Mouse (Mus musculus) testis, adult 2 months (tissue): ENCODE data around the gene Pip5k1b. TPM values are rescaled to one million over a fixed set of nuclear protein-coding genes. Genes with fewer than 3 reads are reported as not detected.

Source experiments
- H3K27ac ChIP-seq: fragments of 200-500 bp; 2 replicates; pipeline ENCODE4 v1.5.1; 2012; ENCODE audit warnings: low read depth, low read length; ENCODE audit not compliant: control insufficient read depth, insufficient read depth
- H3K27me3 ChIP-seq: fragments of 200-500 bp; 2 replicates; pipeline ENCODE4 v1.6.1; 2012; ENCODE audit warnings: mild to moderate bottlenecking, low read length, moderate library complexity; ENCODE audit not compliant: control insufficient read depth, insufficient read depth
- H3K36me3 ChIP-seq: fragments of 200-500 bp; 2 replicates; pipeline ENCODE4 v1.6.1; 2012; ENCODE audit warnings: mild to moderate bottlenecking, low read length; ENCODE audit not compliant: control insufficient read depth, insufficient read depth
- H3K4me1 ChIP-seq: fragments of 200-500 bp; 2 replicates; pipeline ENCODE4 v1.6.1; 2012; ENCODE audit warnings: low read length; ENCODE audit not compliant: control insufficient read depth, insufficient read depth
- H3K4me3 ChIP-seq: fragments of 200-500 bp; 2 replicates; pipeline ENCODE4 v1.5.1; 2012; ENCODE audit warnings: low read depth, mild to moderate bottlenecking, low read length, moderate library complexity, mixed read lengths; ENCODE audit not compliant: control insufficient read depth
- CTCF ChIP-seq: fragments of 200-500 bp; IDR thresholded peaks from 2 replicates; pipeline ENCODE4 v1.5.1; 2012; ENCODE audit warnings: low read depth, mild to moderate bottlenecking, inconsistent platforms, low read length, moderate library complexity; ENCODE audit not compliant: control insufficient read depth, insufficient read depth, insufficient replicate concordance
- POLR2A ChIP-seq: fragments of 200-500 bp; IDR thresholded peaks from 2 replicates; pipeline ENCODE4 v1.6.1; 2012; ENCODE audit warnings: low read depth, mild to moderate bottlenecking, inconsistent platforms, low read length, moderate library complexity; ENCODE audit not compliant: control insufficient read depth
- polyA plus RNA-seq: library from polyadenylated mRNA; depleted of rRNA; stranded (reverse); fragments of >200 nt; gene quantifications from 2 replicates; pipeline ENCODE4 v1.2.3, GENCODE M21; 2012

The Pip5k1b gene
- polyA plus RNA-seq, 1 experiment, result 6.1 TPM

DNA sequence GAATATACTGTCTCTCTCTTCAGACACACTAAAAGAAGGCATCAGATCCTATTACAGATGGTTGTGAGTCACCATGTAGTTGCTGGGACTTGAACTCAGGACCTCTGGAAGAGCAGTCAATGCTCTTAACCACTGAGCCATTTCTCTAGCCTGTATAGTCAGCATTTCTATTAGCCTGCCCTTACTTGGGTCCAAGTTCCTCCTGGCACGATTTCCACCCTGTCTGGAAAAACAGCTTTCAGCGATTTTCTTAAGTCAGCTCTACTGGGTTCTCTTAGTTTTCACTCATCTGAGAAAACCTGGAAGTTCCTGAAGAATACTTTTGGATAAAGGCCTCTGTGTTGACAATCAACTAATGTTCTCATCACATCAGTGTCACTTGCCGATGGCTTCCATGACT, 56.4 kb downstream of the Pip5k1b start:
- no peaks in the 10 kb centered on the region for H3K27me3 ChIP-seq
- H3K36me3 ChIP-seq, result no peaks in the 10 kb centered on the region

DNA sequence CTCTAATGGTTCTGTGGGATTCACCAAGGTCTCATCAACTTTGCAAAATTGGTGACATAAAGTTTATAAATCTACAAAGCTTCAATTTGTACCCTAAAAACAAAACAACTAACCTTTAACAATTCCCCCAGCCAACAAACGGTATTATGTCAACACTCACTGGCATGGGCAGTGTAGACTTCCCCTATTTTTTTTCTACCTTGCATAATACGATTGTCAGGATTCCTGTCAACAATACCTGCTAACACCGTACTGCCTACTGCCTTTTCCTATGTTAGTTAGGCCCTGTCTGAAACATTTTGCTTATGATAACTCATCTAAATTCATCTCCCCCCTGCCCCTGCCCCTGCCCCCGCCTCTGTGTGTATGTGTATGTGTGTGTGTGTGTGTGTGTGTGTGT, 61.8 kb downstream of the Pip5k1b start:
- TF ChIP-seq POLR2A (no peak), CTCF (no peak)
- no peak overlapping the region for H3K4me3 ChIP-seq
- H3K27ac ChIP-seq, result no peak overlapping the region
- H3K27me3 ChIP-seq, result no peaks in the 10 kb centered on the region
- no peaks in the 10 kb centered on the region for H3K4me1 ChIP-seq
- H3K36me3 ChIP-seq, result no peaks in the 10 kb centered on the region

More for the DNA sequence above, 56.4 kb downstream of the Pip5k1b start:
- TF ChIP-seq POLR2A, result no peak
- no peak for TF ChIP-seq CTCF
- Histone ChIP-seq H3K4me1 (peaks cover 2% of the 10 kb centered on the region), H3K4me3 (no peak overlapping the region), H3K27ac (no peak overlapping the region)

DNA sequence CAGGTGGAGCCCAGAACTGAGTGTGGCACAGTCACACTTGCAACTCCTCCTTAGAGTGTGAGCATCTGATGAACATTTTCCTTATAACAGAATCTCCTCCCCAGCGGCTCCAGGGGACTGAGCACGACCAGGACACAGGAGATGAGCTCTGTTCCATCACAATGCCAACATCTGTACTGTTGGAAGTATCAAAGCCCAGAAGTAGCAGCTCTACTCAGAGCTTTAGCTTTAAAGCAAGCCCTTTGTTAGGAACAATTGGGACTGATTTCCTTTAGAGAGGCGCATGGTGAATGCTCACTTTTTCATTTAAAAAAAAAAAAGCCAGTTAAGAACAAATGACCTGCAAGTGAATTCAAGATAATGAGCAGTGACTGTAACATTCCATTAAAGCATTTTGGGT, 63.8 kb downstream of the Pip5k1b start:
- no peak for TF ChIP-seq POLR2A
- no peak for TF ChIP-seq CTCF
- H3K27ac ChIP-seq, result no peak overlapping the region
- H3K36me3 ChIP-seq, result no peaks in the 10 kb centered on the region
- no peak overlapping the region for H3K4me3 ChIP-seq
- H3K4me1 ChIP-seq, result no peaks in the 10 kb centered on the region
- no peaks in the 10 kb centered on the region for H3K27me3 ChIP-seq

DNA sequence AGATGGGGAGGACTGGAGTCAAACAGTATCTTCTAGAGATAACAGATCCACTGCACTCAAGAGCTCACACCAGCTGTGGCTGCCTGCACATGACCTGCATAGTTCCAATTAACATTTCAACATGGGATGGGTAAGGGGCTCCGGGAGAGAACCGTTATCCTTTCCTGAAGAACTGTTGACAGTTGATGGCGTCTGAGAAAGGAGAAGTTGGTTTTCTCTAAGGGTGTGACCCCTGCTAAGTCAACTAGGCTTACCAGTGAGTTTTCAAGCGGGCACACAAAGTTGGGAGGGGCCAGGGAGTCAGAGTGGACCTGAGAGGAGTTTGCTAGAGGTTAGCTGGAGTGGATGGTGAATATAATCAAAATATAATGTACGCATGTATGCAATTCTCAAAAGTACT, 65.4 kb downstream of the Pip5k1b start:
- Histone ChIP-seq H3K4me1 (no peaks in the 10 kb centered on the region), H3K4me3 (no peak overlapping the region), H3K27ac (no peak overlapping the region), H3K27me3 (no peaks in the 10 kb centered on the region), H3K36me3 (no peaks in the 10 kb centered on the region)
- TF ChIP-seq POLR2A, result no peak
- no peak for TF ChIP-seq CTCF

DNA sequence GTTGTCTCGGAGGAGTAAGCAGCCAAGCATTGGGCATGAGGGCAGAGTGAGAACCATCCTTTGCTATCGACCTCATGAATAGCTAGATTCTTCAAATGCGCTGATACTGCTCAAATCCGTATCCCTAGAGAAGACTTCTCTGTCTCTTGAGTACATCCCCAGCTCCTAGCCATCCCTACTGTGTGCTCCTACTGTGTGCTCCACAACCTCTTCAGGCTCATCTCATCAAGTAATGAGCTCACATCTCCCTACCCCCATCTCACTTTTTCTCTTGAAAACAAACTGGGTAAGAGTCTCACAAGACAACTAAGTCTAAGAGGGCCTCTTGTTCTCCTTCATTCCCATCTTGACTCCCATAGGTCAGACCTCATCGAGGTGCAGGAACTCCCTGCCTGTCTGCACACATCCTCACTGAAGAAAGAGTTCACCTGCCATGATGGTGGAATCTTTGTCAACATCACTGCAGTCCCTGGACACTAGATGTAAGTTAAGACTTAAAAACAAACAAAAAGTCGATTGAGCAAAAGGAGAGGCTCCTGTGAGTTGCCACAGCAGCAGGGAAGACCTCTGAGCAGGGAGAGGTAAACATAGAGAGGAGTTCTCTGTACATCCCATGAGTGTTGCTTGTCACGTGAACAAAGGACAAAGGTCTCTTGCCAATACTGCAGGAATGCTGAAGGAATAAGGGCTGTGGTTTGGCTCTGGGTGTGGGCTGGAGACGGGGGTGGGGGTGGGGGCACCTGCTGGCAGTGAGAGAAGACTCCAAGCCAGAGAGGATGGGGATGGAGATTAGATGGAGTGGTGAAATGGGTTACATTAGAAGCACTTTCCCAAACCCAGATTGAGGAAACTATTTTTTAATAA, 69.0 kb downstream of the Pip5k1b start:
- no peaks in the 10 kb centered on the region for H3K36me3 ChIP-seq
- H3K4me1 ChIP-seq, result no peaks in the 10 kb centered on the region
- H3K27me3 ChIP-seq, result no peaks in the 10 kb centered on the region
- no peak for TF ChIP-seq POLR2A
- no peak for TF ChIP-seq CTCF
- no peak overlapping the region for H3K27ac ChIP-seq
- H3K4me3 ChIP-seq, result no peak overlapping the region

DNA sequence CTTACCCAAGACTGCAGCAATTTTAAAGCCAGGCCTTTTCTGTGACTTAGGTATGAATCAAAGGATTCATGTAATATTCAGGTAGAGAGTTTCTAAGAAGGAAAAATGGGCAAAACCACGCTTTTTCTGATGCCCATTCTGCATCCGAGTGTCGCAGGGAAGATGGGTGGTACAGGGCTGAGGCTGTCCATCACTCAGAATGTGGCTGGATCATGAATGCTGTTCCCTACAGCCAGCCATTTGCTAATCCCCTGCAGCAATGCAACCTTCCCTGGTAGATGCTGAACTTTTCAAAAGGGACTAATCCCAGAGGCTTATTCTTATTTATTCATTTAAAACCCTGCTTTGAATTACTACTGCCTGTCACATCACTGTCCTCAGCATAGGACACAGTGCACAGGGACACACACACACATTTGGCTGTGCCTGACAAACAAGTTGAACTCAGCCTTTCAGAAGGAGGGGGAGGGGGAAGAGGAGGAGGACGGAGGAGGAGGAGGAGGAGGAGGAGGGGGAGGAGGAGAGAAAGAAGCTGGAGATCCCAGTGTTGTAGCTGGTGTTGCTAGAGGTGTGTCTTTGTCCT, 71.0 kb downstream of the Pip5k1b start:
- Histone ChIP-seq H3K27me3 (no peaks in the 10 kb centered on the region), H3K36me3 (peaks cover under 1% of the 10 kb centered on the region; the same call in 1 of the 2 replicates), H3K4me1 (no peaks in the 10 kb centered on the region), H3K4me3 (no peak overlapping the region), H3K27ac (no peak overlapping the region)
- TF ChIP-seq CTCF (no peak), POLR2A (no peak)

DNA sequence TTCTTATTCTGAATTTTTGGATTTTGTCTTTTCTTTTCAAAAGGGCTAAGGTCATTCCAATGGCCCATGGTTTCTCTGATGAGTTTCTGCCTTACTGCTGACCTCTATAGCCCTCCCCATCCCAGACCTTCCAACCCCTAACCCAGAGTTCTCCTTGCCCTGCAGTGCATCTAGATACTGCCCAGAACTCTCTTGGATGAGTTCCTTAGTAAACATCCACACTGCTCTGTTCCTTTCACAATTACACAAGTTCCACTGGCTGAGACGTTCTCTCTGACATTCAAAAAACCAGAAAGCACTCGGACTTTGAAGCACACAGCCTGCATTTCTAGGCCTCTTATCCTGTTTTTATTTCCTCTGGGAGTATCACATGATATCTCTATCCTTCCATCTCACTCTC, 74.8 kb downstream of the Pip5k1b start:
- Histone ChIP-seq H3K27ac (no peak overlapping the region), H3K4me1 (peaks cover 4% of the 10 kb centered on the region), H3K27me3 (no peaks in the 10 kb centered on the region), H3K36me3 (peaks cover 1% of the 10 kb centered on the region; the same call in 1 of the 2 replicates), H3K4me3 (no peak overlapping the region)
- no peak for TF ChIP-seq CTCF
- TF ChIP-seq POLR2A, result no peak
